Mouse (Mus musculus) left cerebral cortex, adult 2 months (tissue): ENCODE measurements at regions not wholly inside any gene's neighbourhood (a gene's known extent, or its start where the extent isn't known, plus 50 kb on each side); places are given as distances from the start of the nearest gene placed in this dataset.

Experiments
- DNase-seq, 2 experiments: peaks; one replicate each; pipeline ENCODE4 v3.0.0; 2021 to 2022; ENCODE audit warnings: low spot score in 2 of 2, mixed read lengths in 1 of 2; ENCODE audit errors: extremely low spot score in 1 of 2
- H3K27ac ChIP-seq: fragments of 200-600 bp; 2 replicates; pipeline ENCODE4 v1.8.1; 2022
- H3K4me3 ChIP-seq: fragments of 200-600 bp; 2 replicates; pipeline ENCODE4 v1.8.1; 2022
- CTCF ChIP-seq: fragments of 200-600 bp; IDR thresholded peaks from 2 replicates; pipeline ENCODE4 v1.8.1; 2022; ENCODE audit warnings: antibody characterized with exemption, mild to moderate bottlenecking, moderate library complexity
- intact Hi-C: fragments of 180-260 bp; cut with DNase I; formaldehyde crosslinking; loops from one replicate; pipeline ENCODE4 v1.15.1; 2025

GRCm38 (mm10) chr12:25417336-25417735 is 320.4 kb upstream of the Id2 start:
- Histone ChIP-seq H3K27ac (no peak overlapping the region), H3K4me3 (no peak overlapping the region)
- DNase-seq, result no peak
- intact Hi-C loops, result no loop called here
- TF ChIP-seq CTCF, result no peak

- no peak for DNase-seq
- TF ChIP-seq CTCF, result no peak
- intact Hi-C loops, result no loop called here
These were observed 319.6 kb upstream of the Id2 start for GRCm38 (mm10) chr12:25416571-25416970.

GRCm38 (mm10) chr12:25415641-25416040 is 318.7 kb upstream of the Id2 start:
- TF ChIP-seq CTCF, result no peak
- intact Hi-C loops, result loop anchor here (2.0 kb wide), 1 partner anchor 323 kb away; no protein-coding TSS in a partner anchor
- no peak for DNase-seq

More at GRCm38 (mm10) chr12:25416571-25416970, 319.6 kb upstream of the Id2 start:
- no peak overlapping the region for H3K27ac ChIP-seq
- H3K4me3 ChIP-seq, result no peak overlapping the region

GRCm38 (mm10) chr12:25415232-25415631 is 318.3 kb upstream of the Id2 start:
- H3K4me3 ChIP-seq, result no peak overlapping the region
- DNase-seq, result no peak
- H3K27ac ChIP-seq, result no peak overlapping the region
- intact Hi-C loops, result loop anchor here (2.0 kb wide), 1 partner anchor 322 kb away; no protein-coding TSS in a partner anchor
- peak; percentile 42 for TF ChIP-seq CTCF

More at GRCm38 (mm10) chr12:25415641-25416040, 318.7 kb upstream of the Id2 start:
- no peak overlapping the region for H3K4me3 ChIP-seq
- H3K27ac ChIP-seq, result no peak overlapping the region

GRCm38 (mm10) chr12:25407301-25407700 is 310.4 kb upstream of the Id2 start:
- intact Hi-C loops, result no loop called here
- no peak for DNase-seq

GRCm38 (mm10) chr12:25400326-25400725 is 303.4 kb upstream of the Id2 start:
- DNase-seq, result no peak
- Histone ChIP-seq H3K27ac (no peak overlapping the region), H3K4me3 (no peak overlapping the region)
- intact Hi-C loops, result no loop called here
- TF ChIP-seq CTCF, result no peak

More at GRCm38 (mm10) chr12:25407301-25407700, 310.4 kb upstream of the Id2 start:
- no peak overlapping the region for H3K27ac ChIP-seq
- H3K4me3 ChIP-seq, result no peak overlapping the region
- no peak for TF ChIP-seq CTCF

GRCm38 (mm10) chr12:25398726-25399125 is 301.8 kb upstream of the Id2 start:
- DNase-seq, result no peak
- Histone ChIP-seq H3K27ac (no peak overlapping the region), H3K4me3 (no peak overlapping the region)
- intact Hi-C loops, result no loop called here
- TF ChIP-seq CTCF, result no peak

GRCm38 (mm10) chr12:25394326-25394725 is 297.4 kb upstream of the Id2 start:
- TF ChIP-seq CTCF, result no peak

GRCm38 (mm10) chr12:25393501-25393900 is 296.6 kb upstream of the Id2 start:
- TF ChIP-seq CTCF, result no peak
- no peak for DNase-seq
- H3K27ac ChIP-seq, result no peak overlapping the region
- intact Hi-C loops, result no loop called here
- no peak overlapping the region for H3K4me3 ChIP-seq

More at GRCm38 (mm10) chr12:25394326-25394725, 297.4 kb upstream of the Id2 start:
- Histone ChIP-seq H3K4me3 (no peak overlapping the region), H3K27ac (no peak overlapping the region)
- no peak for DNase-seq
- intact Hi-C loops, result no loop called here

- no peak for TF ChIP-seq CTCF
- Histone ChIP-seq H3K4me3 (no peak overlapping the region), H3K27ac (no peak overlapping the region)
- DNase-seq, result no peak
- intact Hi-C loops, result no loop called here
These were observed 292.3 kb upstream of the Id2 start for GRCm38 (mm10) chr12:25389202-25389601.

GRCm38 (mm10) chr12:25387791-25388280 is 290.9 kb upstream of the Id2 start:
- no peak overlapping the region for H3K27ac ChIP-seq
- TF ChIP-seq CTCF, result no peak
- no peak overlapping the region for H3K4me3 ChIP-seq
- no peak for DNase-seq
- intact Hi-C loops, result no loop called here

- no peak for DNase-seq
- no peak overlapping the region for H3K27ac ChIP-seq
- H3K4me3 ChIP-seq, result no peak overlapping the region
- intact Hi-C loops, result no loop called here
- TF ChIP-seq CTCF, result no peak
These were observed 286.0 kb upstream of the Id2 start for GRCm38 (mm10) chr12:25382961-25383360.

GRCm38 (mm10) chr12:25382475-25382874 is 285.5 kb upstream of the Id2 start:
- Histone ChIP-seq H3K27ac (no peak overlapping the region), H3K4me3 (no peak overlapping the region)
- no peak for DNase-seq
- intact Hi-C loops, result no loop called here
- TF ChIP-seq CTCF, result no peak

- H3K27ac ChIP-seq, result no peak overlapping the region
- H3K4me3 ChIP-seq, result no peak overlapping the region
- DNase-seq, result no peak
- intact Hi-C loops, result no loop called here
- no peak for TF ChIP-seq CTCF
These were observed 284.7 kb upstream of the Id2 start for GRCm38 (mm10) chr12:25381619-25382018.
